Mouse (Mus musculus) central nervous system, embryonic 14 days (tissue): ENCODE measurements around the gene Sema6c. TPM values are rescaled to one million over a fixed set of nuclear protein-coding genes. Genes with fewer than 3 reads are reported as not detected.

Experiments
- polyA plus RNA-seq: library from polyadenylated mRNA; depleted of rRNA; stranded (reverse); fragments of >200 nt; gene quantifications from 2 replicates; pipeline ENCODE4 v1.2.3, GENCODE M21; 2012; rRNA removed

Gene Sema6c
- polyA plus RNA-seq, result 121 and 123 TPM in 2 replicates

DNA sequence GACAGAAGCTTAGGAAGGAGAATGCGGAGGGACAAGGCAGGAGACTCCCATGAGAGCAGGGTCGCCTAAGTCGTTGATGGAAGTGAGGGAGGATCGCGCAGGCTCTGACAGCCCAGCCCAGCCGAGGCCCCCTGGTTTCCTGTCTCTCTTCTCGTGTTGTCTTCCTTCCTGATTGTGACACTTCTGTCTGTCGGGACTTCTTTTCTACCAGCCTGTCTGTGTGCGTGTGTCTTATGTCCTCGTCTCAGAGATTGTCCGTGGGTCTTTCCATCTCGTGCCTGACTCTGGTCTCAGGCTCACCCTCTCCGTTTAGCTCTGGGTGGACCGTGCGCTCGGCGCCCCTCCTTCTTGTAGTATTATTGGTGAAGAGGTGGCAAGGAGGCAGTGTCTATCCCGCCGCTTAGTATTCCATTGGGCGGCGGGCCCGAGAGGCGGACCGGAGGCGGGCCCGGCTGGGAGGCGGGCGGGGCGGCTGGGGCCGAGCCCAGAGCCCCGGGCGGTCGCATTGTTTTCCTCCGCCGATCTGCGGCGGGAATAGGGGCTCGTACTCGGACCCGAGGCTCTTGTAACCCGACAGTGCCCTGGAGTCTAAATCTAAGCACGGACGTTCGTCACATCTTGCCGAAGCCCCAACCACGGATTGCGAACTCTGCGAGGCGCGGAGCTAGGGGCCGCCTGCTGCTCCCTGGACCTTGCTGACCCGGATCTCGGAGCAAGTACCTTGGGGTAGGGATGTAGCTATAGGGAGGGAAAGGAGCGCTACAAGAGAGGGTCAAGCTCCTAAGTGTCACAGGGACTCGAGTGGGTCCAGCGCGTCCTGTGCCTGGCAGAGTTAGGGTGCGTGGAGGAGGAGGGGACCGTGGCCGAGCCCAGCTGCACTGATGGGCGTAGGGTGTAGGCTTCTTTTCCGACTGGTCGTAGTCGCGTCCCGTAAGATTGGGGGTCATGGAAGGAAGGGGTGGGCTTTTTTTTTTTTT, at the start of gene Sema6c:
Sema6c (plus strand) TSS at position 471 of the 977 bp plus-strand sequence.

DNA sequence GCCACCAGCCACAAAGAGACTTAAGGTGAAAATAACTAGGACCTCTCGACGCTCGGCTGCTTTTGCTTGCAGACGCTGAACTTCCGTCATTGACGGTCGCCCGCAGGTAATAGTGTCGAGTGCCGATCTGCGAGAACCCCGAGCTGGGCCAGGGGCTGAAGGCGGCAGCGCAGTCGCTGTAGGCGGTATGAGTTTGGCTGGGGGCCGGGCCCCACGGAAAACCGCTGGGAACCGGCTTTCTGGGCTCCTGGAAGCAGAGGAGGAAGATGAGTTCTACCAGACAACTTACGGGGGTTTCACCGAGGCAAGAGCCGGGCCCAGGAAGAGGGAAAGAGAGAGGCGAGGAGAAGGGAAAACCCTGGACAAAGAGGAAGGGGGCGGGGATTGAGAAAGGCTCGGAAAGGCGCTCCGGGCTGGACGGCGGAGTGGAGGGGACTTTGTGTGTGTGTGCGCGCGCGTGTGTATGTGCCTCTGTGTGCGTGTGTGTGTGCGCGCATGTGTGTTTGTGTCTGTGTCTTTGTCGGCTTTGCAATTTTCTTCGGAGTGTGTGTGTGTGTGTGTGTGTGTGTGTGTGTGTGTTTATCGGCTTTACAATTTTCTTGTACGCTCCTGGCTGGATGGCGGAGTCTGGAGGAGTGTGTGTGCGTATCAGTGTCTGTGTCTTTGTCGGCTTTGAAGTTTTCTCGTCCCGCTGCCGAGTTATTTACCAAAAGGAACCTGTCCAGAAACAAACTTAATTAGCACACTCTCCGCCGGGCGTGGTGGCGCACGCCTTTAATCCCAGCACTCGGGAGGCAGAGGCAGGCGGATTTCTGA, 49.1 kb upstream of the Sema6c start, which contains the start of gene Vps72:
Vps72 (plus strand) TSS at position 112 of the 816 bp plus-strand sequence.

DNA sequence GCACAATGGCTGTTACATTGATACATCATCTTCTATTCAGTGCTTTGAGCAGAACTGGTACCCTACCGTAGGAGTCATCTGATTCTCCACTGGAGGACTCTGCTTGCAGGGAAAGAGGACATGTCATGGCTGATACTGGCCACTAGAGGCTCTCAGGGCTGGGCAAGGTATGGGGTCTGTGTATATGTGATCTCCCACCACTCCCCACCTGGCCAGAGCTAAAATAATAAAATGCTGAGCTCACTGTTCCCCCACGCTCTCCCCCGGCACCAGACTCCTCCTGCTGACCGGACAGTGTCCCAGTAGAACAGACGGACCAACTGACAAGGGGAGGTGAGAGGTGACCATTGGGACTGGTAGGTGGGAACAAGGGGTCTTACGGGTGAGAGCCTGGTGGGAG, 36.0 kb upstream of the Sema6c start, which contains the start of gene Tmod4:
Tmod4 (plus strand) TSS at position 231 of the 400 bp plus-strand sequence.

DNA sequence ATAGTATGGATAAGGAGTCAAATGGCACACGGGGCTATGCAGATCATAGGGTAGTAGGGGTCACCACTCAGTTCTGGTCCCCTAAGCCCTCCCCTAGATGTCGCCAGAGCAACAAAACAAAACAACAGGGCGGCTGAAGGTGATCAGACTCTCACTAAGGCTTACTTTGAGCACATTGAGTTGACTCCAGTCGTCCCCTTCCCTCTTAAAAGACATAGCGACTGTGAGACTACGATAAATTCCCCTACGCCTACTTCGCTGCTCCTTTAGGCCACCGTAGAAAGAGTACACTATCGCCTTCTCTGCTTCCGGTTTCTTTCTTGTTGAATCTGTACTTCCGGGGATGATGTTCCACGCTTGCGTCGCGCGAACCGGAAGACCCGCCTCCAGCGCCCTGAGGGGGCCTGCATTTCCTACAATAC, 26.6 kb upstream of the Sema6c start, which contains the start of the genes Scnm1 and Lysmd1:
Scnm1 (minus strand) TSS at position 332 of the 422 bp plus-strand sequence.
Lysmd1 (plus strand) TSS at position 409 of the 422 bp plus-strand sequence.

DNA sequence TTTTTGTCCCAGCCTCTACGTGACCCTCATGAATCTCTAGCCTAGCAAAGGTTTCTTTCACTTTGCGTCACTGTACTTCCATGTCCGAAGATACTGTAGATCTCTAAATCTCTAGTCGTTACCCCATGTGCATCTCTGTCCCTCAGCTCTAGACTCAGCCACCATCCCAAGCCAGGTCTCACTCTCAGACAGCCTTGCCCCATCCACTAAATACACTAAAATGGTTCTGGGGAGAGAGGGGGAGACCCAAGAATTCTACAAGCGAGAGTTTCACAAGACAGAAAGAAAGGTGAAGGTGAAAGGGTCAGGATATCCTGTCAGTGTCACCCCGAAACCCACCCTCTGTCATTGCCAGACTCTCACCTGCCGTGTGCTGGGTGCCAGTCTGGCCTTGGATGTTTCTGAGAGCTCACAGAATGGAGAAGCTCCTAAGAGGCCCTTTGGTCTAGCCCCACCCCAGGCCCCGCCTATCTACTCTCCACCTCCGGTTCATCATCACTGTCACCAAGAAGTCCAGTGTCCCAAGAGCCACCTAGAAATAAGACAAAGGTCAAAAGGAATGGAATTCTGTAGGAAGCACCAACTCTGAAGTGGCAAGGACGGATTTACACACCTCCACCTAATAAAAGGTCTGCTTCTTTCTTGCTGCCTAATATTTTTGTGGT, 18.2 kb upstream of the Sema6c start, which contains the start of gene Tnfaip8l2:
Tnfaip8l2 (minus strand) TSS at position 409 of the 665 bp plus-strand sequence.

DNA sequence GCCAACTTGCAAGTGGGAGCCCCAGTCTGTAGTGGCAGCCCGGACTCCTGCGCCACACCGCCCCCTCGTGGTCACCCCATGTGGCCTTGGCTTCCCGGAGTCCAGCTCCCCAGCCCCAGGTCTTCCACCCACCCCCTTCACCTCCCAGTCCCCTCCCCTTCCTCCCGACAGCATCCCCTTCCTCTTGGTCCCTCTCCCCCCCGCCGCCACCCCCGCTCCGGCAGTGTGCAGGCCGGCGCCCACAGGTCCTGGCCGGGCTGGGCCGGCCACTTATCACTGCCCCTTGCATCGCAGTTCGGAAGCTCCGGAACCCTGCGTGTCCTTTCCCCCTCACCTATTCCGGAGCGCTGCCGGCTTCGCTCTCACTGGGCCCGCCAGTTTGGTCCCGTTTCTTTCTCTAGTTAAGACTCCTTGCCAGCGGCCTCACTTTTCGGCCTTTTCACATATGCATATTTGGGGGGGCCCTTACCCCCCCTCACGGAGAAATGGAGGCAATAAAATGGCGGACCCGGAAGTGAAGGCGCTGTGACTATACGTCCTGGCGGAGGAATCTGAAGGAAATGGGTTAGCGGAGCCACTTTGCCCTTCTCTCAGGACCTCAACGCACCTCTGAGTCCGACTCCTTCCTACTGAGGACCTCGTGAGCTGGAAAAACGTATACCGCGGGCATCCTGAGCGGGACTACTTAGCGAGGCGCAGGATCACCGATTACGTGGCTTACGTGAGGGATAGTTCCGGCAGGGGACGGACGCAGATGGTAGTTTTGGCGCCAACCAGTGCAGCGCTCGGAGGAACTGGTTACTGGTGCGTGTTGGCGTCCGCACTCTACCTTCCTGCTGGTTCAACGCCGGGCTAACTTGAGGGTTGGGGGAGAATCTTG, 57.2 kb downstream of the Sema6c start, which contains the start of gene Gabpb2:
Gabpb2 (minus strand) TSS at position 662 of the 880 bp plus-strand sequence.

Other genes with a start within 250 kb of the Sema6c start
- 8.6 and 11.5 TPM in 2 replicates for gene Selenbp1, start 227.4 kb upstream of the Sema6c start, polyA plus RNA-seq
- 26.9 and 27.6 TPM in 2 replicates for gene Rfx5, start 206.4 kb upstream of the Sema6c start, polyA plus RNA-seq
- 49.2 and 51.5 TPM in 2 replicates for gene Pi4kb, start 185.7 kb upstream of the Sema6c start, polyA plus RNA-seq
- gene Zfp687, start 145.0 kb upstream of the Sema6c start, polyA plus RNA-seq, result 24.9 and 26.9 TPM in 2 replicates
- gene Psmd4, start 117.8 kb upstream of the Sema6c start, polyA plus RNA-seq, result 274 and 277 TPM in 2 replicates
- 29.6 and 30.0 TPM in 2 replicates for gene Pip5k1a, start 53.5 kb upstream of the Sema6c start, polyA plus RNA-seq
- 167 and 188 TPM in 2 replicates for gene Vps72, start 49.4 kb upstream of the Sema6c start, polyA plus RNA-seq
- gene Tmod4, start 36.0 kb upstream of the Sema6c start, polyA plus RNA-seq, result 2.2 and 2.9 TPM in 2 replicates
- 135 and 140 TPM in 2 replicates for gene Scnm1, start 26.4 kb upstream of the Sema6c start, polyA plus RNA-seq
- 22.2 and 22.8 TPM in 2 replicates for gene Lysmd1, start 26.4 kb upstream of the Sema6c start, polyA plus RNA-seq
- gene Tnfaip8l2, start 18.1 kb upstream of the Sema6c start, polyA plus RNA-seq, result 2.6 and 3.1 TPM in 2 replicates
- 17.4 and 18.0 TPM in 2 replicates for gene Gabpb2, start 57.5 kb downstream of the Sema6c start, polyA plus RNA-seq
- 65.4 and 73.6 TPM in 2 replicates for gene Cdc42se1, start 68.3 kb downstream of the Sema6c start, polyA plus RNA-seq
- 568 and 623 TPM in 2 replicates for gene Mllt11, start 71.7 kb downstream of the Sema6c start, polyA plus RNA-seq
- gene Gm128, start 81.1 kb downstream of the Sema6c start, polyA plus RNA-seq, result 0.20 and 0.24 TPM in 2 replicates
- gene Bnipl, start 90.7 kb downstream of the Sema6c start, polyA plus RNA-seq, result 0.38 and 1.1 TPM in 2 replicates
- gene Mindy1, start 120.9 kb downstream of the Sema6c start, polyA plus RNA-seq, result 41.0 and 44.1 TPM in 2 replicates
- gene Prune1, start 121.6 kb downstream of the Sema6c start, polyA plus RNA-seq, result 54.9 and 56.2 TPM in 2 replicates
- 1.3 and 1.7 TPM in 2 replicates for gene Anxa9, start 146.7 kb downstream of the Sema6c start, polyA plus RNA-seq
- 98.7 and 117 TPM in 2 replicates for gene Cers2, start 154.3 kb downstream of the Sema6c start, polyA plus RNA-seq
- 57.1 and 59.2 TPM in 2 replicates for gene Setdb1, start 196.7 kb downstream of the Sema6c start, polyA plus RNA-seq
- gene 4930558C23Rik, start 242.4 kb downstream of the Sema6c start, polyA plus RNA-seq, result not detected in 2 replicates